21 mouse cellular contexts compared by ENCODE assay signal in genomic region chr2:125481116-125481515, GRCm38 (mm10). TPM values are rescaled to one million over a fixed set of nuclear protein-coding genes. Genes with fewer than 3 reads are reported as not detected.
DNase-seq lines count a peak whose midpoint lies in the region; ATAC-seq and TF ChIP-seq lines count a peak whose summit lies in the region.
"Had no signal": no experiment of that assay in that cellular context is flagged by ENCODE, and none has a peak within 500 bp of the region (broad histone marks: within the 10 kb centered on the region; RNA-seq: fewer than 3 reads in every experiment).

No protein-coding gene starts in this region.

- H3K27ac ChIP-seq in intestine, embryonic 14.5 days (ENCODE audit: low read depth) = no peak overlapping the region
- no peak overlapping the region for H3K27ac ChIP-seq in intestine, embryonic 15.5 days
- peak overlapping the region; percentile 51 for H3K27ac ChIP-seq in embryonic fibroblast, embryonic 13.5 days (ENCODE audit: insufficient read depth, low read length)
- H3K27ac ChIP-seq: neural tube, embryonic 15.5 days had no signal

- no peak for TF ChIP-seq CTCF in embryonic fibroblast, embryonic 13.5 days (IDR thresholded peaks at IDR 0.05; ENCODE audit: borderline replicate concordance, insufficient read depth, low read length)

- H3K4me1 ChIP-seq in intestine, embryonic 14.5 days (replicated peaks; ENCODE audit: control insufficient read depth, insufficient read depth, low read length) = peaks cover 15% of the 10 kb centered on the region; the same call in 1 of the 2 replicates
- H3K4me1 ChIP-seq in intestine, embryonic 15.5 days (replicated peaks) = peaks cover 2% of the 10 kb centered on the region; the same call in 1 of the 2 replicates
- H3K4me1 ChIP-seq in embryonic fibroblast, embryonic 13.5 days (ENCODE audit: control insufficient read depth, insufficient read depth, low read length) = peaks cover 20% of the 10 kb centered on the region

- H3K9ac ChIP-seq in intestine, embryonic 14.5 days (ENCODE audit: low read length) = no peak overlapping the region
- H3K9ac ChIP-seq in intestine, embryonic 15.5 days = no peak overlapping the region
- H3K9ac ChIP-seq: forebrain, postnatal 0 days; neural tube, embryonic 15.5 days had no signal

- no peak for TF ChIP-seq POLR2A in embryonic fibroblast, embryonic 13.5 days (IDR thresholded peaks at IDR 0.05; ENCODE audit: low read depth, low read length)

- H3K9me3 ChIP-seq in intestine, embryonic 14.5 days (ENCODE audit: control insufficient read depth, low read length) = no peaks in the 10 kb centered on the region
- no peaks in the 10 kb centered on the region for H3K9me3 ChIP-seq in intestine, embryonic 15.5 days
- H3K9me3 ChIP-seq: neural tube, embryonic 15.5 days had no signal

- intact Hi-C loops in heart, postnatal 25 days (cut with DNase I) = no loop called here

- H3K36me3 ChIP-seq in intestine, embryonic 14.5 days (ENCODE audit: control insufficient read depth, insufficient read depth, low read length) = no peaks in the 10 kb centered on the region; the same call in 1 of the 2 replicates
- no peaks in the 10 kb centered on the region for H3K36me3 ChIP-seq in intestine, embryonic 15.5 days
- H3K36me3 ChIP-seq: neural tube, embryonic 15.5 days had no signal

- peak; percentile 3 for DNase-seq in intestine, embryonic 14.5 days (ENCODE audit: low spot score)
- DNase-seq in layer of hippocampus, postnatal 36 days = peak; percentile 52 to 54
- peak; percentile 65 to 67 for DNase-seq in right cerebral cortex, postnatal 10 days (ENCODE audit: low spot score in 2 of 2)
- DNase-seq in heart, postnatal 25 days (ENCODE audit: low spot score) = no peak
- DNase-seq in urinary bladder, adult 2 months (ENCODE audit: low spot score) = no peak
- DNase-seq: adrenal gland, postnatal 14 days; cerebellum, adult 9-11 months; embryo, embryonic 11 days; forebrain, postnatal 0 days; gastrocnemius, postnatal 25 days; heart, postnatal 4 days; liver; lung, postnatal 10 days; retina, postnatal 1 day had no signal

- no peak overlapping the region for H3K4me2 ChIP-seq in intestine, embryonic 14.5 days (ENCODE audit: low read length)
- H3K4me2 ChIP-seq in intestine, embryonic 15.5 days (replicated peaks) = no peak overlapping the region
- H3K4me2 ChIP-seq: heart, embryonic 11.5 days; neural tube, embryonic 15.5 days had no signal

- no peak for ATAC-seq in intestine, embryonic 14.5 days (replicated peaks; ENCODE audit: low FRiP score, low TSS enrichment, low read depth)
- no peak for ATAC-seq in intestine, embryonic 15.5 days
- ATAC-seq in megakaryocyte progenitor cell, adult 5-6 weeks (replicated peaks; ENCODE audit: poor library complexity) = no peak
- ATAC-seq: forebrain, postnatal 0 days had no signal

- no peaks in the 10 kb centered on the region for H3K27me3 ChIP-seq in intestine, embryonic 14.5 days (replicated peaks; ENCODE audit: control insufficient read depth, insufficient read depth, low read length)
- no peaks in the 10 kb centered on the region for H3K27me3 ChIP-seq in intestine, embryonic 15.5 days (replicated peaks)
- H3K27me3 ChIP-seq: CH12.LX; neural tube, embryonic 15.5 days had no signal

- no peak overlapping the region for H3K4me3 ChIP-seq in intestine, embryonic 14.5 days (ENCODE audit: low read depth, low read length)
- H3K4me3 ChIP-seq in intestine, embryonic 15.5 days (replicated peaks) = no peak overlapping the region
- H3K4me3 ChIP-seq in embryonic fibroblast, embryonic 13.5 days (ENCODE audit: insufficient read depth, low read length) = no peak overlapping the region
- H3K4me3 ChIP-seq: erythroblast, embryonic 14.5 days; neural tube, embryonic 15.5 days had no signal

- 80% methylated on average over 4 of the region's 4 CpGs for WGBS in intestine, embryonic 14.5 days
- WGBS in intestine, embryonic 15.5 days = 79% methylated on average over 4 of the region's 4 CpGs

RNA-seq across cellular contexts. Expression of gene Gm9913, which starts 23.8 kb away (rescaled TPM):
- 0.39 and 0.66 TPM in 2 replicates for polyA plus RNA-seq in intestine, embryonic 14.5 days (2014; fragmentation: Nextera tagmentation; extraction: Ambion mirVana)
- 0.28 and 0.35 TPM in 2 replicates for polyA plus RNA-seq in intestine, embryonic 15.5 days (2015; fragmentation: Nextera tagmentation; extraction: Ambion mirVana)
- 1.3 and 1.4 TPM in 2 replicates for polyA plus RNA-seq in embryonic fibroblast, embryonic 13.5 days (2011; ENCODE audit: insufficient read length, low read depth, missing spikeins)
- total RNA-seq in layer of hippocampus, postnatal 36 days (2021) = under 1 TPM; 0.27 to 0.56 TPM
- not detected in 2 replicates for total RNA-seq in megakaryocyte progenitor cell, adult 5-6 weeks (2015)
- not detected in 2 replicates for total RNA-seq in megakaryocyte progenitor cell, adult 5-6 weeks (2017)
- total RNA-seq in heart, postnatal 25 days (2021) = under 1 TPM; 0.08 to 0.42 TPM
- polyA plus RNA-seq in urinary bladder, adult 2 months (2012; rRNA removed) = 0.06 and 0.09 TPM in 2 replicates
- total RNA-seq: CH12.LX had no signal
- polyA plus RNA-seq: erythroblast, embryonic 14.5 days had no signal

RNA-seq across cellular contexts. Expression of gene Fbn1, which starts 26.7 kb away (rescaled TPM):
- 41.8 and 45.1 TPM in 2 replicates for polyA plus RNA-seq in intestine, embryonic 14.5 days (2014; fragmentation: Nextera tagmentation; extraction: Ambion mirVana)
- 20.8 and 21.9 TPM in 2 replicates for polyA plus RNA-seq in intestine, embryonic 15.5 days (2015; fragmentation: Nextera tagmentation; extraction: Ambion mirVana)
- polyA plus RNA-seq in embryonic fibroblast, embryonic 13.5 days (2011; ENCODE audit: insufficient read length, low read depth, missing spikeins) = 593 and 598 TPM in 2 replicates
- 10 to 100 TPM in 1 of 2 experiments, 1 to 10 TPM in 1; 7.6 to 10.4 TPM for total RNA-seq in layer of hippocampus, postnatal 36 days (2021)
- 0.05 and 0.10 TPM in 2 replicates for total RNA-seq in megakaryocyte progenitor cell, adult 5-6 weeks (2015)
- total RNA-seq in megakaryocyte progenitor cell, adult 5-6 weeks (2017) = 0.17 and 0.20 TPM in 2 replicates
- total RNA-seq in heart, postnatal 25 days (2021) = 10 to 100 TPM; 74.5 to 83.0 TPM
- 16.1 and 26.8 TPM in 2 replicates for polyA plus RNA-seq in urinary bladder, adult 2 months (2012; rRNA removed)
- polyA plus RNA-seq: erythroblast, embryonic 14.5 days had no signal

Comparison
In these comparisons a context has a peak if more than half of its experiments do, and no peak if none do; other contexts are left out.
1. DNase-seq: peak in intestine, embryonic 14.5 days (single experiment), layer of hippocampus, postnatal 36 days (2 of 2) and right cerebral cortex, postnatal 10 days (2 of 2); none in heart, postnatal 25 days (single experiment) and urinary bladder, adult 2 months (single experiment).
2. RNA of gene Fbn1, which starts 26.7 kb away (polyA plus RNA-seq): 593 to 598 TPM in embryonic fibroblast, embryonic 13.5 days; 41.8 to 45.1 TPM in intestine, embryonic 14.5 days, 20.8 to 21.9 TPM in intestine, embryonic 15.5 days and 16.1 to 26.8 TPM in urinary bladder, adult 2 months; every median in the first group is over 10 times any median in the second.